Mouse (Mus musculus) Muller cell, postnatal 12 days (primary cell): ENCODE measurements at regions not wholly inside any gene's neighbourhood (a gene's known extent, or its start where the extent isn't known, plus 50 kb on each side); places are given as distances from the start of the nearest gene placed in this dataset.

ENCODE experiments used
- DNase-seq: peaks from one replicate; pipeline ENCODE4 v3.0.0-alpha.2; 2015; ENCODE audit errors: inconsistent ontology term

DNA sequence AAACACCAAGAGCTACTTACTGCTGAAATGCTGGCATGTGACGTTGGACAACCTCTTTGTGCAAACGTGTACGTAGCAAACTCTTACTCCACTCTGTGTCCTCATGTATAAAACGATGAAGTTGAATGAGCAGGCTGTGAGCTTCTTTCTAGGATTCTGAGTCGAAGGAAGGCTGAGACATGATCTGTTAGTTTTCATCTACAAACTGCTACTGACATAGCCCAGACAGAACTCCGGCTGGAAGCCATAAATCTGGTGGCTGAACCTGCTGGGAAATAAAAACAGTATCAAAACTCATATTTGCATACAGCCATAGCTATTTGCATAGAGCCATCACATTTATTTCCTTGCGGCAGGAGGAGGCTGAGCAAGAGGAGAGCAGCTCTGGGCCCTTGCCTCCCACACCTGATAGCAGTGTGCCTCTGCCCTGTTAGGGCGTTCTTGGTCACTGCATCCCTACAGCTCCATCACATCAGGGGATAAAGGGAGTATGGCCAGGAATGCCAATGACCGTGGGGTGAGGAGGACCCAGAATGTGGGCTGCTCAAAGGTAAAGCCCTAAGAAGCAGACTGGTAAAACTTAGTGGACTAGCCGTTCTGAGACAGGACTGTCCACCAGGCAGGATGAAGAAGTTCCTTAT, 206.8 kb upstream of the Ppp2r3a start:
- no peak for DNase-seq

- DNase-seq: no peak
Observed at GRCm38 (mm10) chr9:101446316-101446715, 194.7 kb upstream of the Ppp2r3a start.

DNA sequence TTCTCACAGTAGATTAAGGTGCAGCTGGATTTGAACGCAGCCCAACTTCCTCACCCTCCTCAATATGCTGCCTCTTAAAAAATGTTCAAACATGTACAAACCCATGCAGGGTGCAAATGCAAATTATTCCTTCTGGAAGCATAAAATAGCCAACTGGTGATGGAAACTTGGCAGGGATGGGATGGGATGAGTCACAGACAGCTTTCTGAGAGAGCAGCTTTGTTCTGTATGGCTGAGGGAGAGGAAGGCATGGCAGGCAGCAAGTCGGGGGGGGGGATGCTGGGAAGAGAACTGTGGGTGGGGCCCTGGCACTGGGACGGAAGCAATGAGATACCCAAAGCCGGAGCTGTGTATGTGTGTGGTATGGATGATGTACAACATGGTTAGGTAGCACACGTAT, 194.2 kb upstream of the Ppp2r3a start:
- DNase-seq: peak; percentile 92

DNA sequence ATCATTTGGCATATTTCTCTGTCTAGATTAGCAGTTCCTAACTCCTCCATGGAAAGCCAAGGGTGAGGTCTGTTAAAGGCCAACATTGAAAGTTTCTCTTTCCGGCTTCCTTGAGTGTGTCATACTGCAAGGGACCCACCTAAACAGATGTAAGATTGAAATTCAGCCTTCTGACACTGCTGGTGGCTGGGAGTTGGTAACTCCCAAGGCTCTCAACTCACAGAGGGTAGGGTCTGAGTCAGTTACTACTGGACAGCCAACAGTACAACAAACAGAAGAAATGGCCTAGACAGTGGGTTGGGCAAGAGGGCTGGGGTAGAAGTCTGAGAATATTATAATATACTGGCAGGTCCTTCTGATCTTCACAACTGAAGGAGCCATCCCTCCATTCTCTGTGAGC, 193.7 kb upstream of the Ppp2r3a start:
- no peak for DNase-seq

DNA sequence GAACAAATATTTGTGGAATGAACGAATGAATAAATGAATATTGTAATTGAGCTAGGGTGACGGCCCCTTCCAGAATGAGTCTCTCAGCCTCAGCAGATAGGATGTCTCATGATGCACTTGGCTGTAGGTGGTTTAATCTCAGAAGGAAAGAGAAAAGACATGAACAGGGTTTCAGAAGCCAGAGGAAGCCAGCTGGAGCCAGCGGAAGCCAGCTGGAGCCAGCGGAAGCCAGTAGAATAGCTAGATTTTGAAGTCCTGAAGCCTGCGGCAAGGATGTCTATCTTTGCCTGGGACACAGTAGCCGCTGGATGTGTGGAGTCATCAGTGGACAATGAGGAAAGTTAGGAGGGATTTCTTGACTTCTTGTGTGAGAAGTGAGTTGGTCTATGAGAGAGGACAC, 188.3 kb upstream of the Ppp2r3a start:
- no peak for DNase-seq

- DNase-seq: no peak
Observed at GRCm38 (mm10) chr9:101438564-101439180, 187.1 kb upstream of the Ppp2r3a start.

GRCm38 (mm10) chr9:101424974-101425670, 173.5 kb upstream of the Ppp2r3a start:
- no peak for DNase-seq

- DNase-seq: no peak
Observed at GRCm38 (mm10) chr9:101423041-101423440, 171.4 kb upstream of the Ppp2r3a start.

- no peak for DNase-seq
Observed at GRCm38 (mm10) chr9:101422006-101422405, 170.4 kb upstream of the Ppp2r3a start.

DNA sequence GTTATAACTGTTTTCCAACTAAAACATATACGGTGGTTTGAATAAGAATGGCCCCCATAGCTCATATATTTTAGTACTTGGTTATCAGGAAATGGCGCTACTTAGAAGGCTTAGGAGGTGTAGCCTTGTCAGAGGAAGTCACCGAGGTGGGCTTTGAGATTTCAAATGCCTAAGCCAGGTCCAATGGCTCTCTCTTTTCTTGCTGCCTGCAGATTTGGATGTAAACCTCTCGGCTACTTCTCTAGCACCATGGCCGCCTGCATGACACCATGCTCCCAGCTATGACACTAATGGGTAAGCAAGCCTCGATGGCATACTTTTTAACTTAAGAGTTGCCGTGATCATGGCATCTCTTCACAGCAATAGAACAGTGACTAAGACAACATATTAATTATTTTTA, 169.5 kb upstream of the Ppp2r3a start:
- DNase-seq: no peak

GRCm38 (mm10) chr9:101420181-101420580, 168.6 kb upstream of the Ppp2r3a start:
- no peak for DNase-seq

- no peak for DNase-seq
Observed at GRCm38 (mm10) chr9:101417660-101418059, 166.1 kb upstream of the Ppp2r3a start.

- no peak for DNase-seq
Observed at GRCm38 (mm10) chr9:101416321-101416720, 164.7 kb upstream of the Ppp2r3a start.

DNA sequence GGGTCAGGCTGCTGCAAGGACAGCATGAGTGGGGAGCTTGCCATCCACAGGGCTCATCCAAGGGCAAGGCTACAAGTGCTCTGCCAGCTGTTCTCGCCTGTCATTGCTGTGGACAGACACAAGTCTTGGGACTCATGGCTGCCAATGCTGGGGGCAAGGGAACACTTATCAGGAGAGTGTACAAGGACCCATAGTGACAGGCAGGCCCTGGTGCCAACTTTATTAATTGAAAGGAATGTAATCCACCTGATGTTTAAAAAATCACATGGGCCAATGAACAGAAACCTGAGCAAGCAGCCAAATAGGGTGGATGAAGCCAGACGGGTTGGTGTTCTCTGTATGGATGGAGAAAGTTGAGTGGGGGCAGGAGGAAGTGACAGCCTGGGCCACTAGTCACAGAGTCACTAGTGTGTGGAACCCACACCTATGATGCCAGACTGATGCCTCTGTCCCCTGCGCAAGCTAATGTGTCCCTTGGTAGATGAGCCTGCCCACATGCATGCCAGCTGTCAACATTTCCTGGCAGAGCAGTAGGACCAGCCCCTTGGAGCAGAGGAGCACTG, 161.6 kb upstream of the Ppp2r3a start:
- no peak for DNase-seq

DNA sequence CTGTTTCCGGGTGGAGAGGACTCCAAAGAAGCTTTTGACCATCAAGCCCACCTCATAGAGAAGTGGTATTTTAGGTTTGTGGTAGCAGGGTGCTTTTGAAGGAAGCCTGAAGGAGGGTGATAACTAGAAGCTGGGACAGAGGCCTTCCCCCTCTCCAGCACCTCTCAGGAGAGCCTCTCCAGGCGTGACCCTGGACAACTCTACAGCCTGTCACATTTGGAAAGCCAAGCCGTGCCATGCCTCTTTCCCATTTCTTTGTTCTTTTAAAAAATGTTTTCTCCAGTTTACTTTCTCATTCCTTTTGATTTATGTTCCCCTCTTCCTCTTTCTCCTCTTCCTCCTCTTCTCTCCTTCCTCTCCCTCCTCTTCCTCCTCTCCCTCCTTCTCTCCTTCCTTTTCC, 160.4 kb upstream of the Ppp2r3a start:
- no peak for DNase-seq

GRCm38 (mm10) chr9:101411532-101411880, 159.9 kb upstream of the Ppp2r3a start:
- no peak for DNase-seq

- no peak for DNase-seq
Observed at GRCm38 (mm10) chr9:101410783-101411531, 159.4 kb upstream of the Ppp2r3a start.

DNA sequence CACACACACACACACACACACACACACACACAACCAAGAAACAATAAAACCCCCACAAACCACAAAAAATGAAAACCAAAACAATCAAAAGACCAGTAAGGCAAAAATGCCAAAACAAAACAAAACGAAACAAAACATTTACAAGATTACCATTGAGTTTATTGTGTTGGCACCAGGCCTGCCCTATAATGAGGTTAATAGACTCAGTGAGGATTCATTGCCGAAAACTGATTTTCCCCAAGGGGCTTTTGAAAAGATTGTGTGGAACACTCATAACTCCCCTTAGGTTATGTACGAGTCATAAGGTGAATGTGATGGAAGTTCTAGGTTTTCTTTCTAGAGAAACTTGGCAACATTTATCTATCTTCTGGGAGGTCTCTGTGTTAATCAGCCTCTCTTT, 158.8 kb upstream of the Ppp2r3a start:
- peak; percentile 30 for DNase-seq

- DNase-seq: no peak
Observed at GRCm38 (mm10) chr9:101408116-101408515, 156.5 kb upstream of the Ppp2r3a start.

GRCm38 (mm10) chr9:101407141-101407540, 155.5 kb upstream of the Ppp2r3a start:
- DNase-seq: no peak

DNA sequence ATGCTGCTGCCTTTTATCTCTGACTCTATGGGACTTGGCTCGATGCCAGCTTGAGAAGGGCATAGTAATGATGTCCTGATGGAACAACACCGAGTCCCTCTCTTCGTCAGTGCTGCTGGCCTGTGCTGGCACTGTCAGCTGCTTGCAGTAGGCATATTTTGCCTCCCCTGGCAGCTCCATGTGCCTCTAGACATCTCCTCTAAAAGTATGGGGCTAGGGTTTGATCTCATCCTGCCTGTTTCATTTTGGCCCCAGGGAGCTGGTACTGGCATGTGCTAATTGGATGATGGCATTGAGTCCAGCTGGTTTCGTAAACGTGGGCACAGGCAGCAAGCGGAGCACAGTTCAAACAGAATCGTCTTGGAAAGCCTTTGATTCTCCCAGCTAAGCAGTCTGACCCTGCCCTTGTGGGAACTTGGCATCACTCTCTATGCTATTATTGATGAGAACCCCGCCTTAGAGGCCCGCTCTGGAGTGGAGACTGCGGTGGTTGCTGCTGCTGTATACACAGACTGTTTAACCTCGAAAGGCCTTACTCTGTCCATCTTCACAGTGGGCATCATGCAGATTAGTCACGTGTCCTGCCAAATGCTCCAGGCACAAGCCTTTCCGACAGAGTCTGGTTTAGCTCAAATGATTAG, 153.0 kb upstream of the Ppp2r3a start:
- DNase-seq: peak; percentile 92

- DNase-seq: no peak
Observed at GRCm38 (mm10) chr9:101404034-101404433, 152.4 kb upstream of the Ppp2r3a start.
